Mouse (Mus musculus) cortical plate, adult 2 months (tissue): ENCODE results near the gene Zfp652.

ENCODE experiments used
- CTCF ChIP-seq: fragments of 200-500 bp; IDR thresholded peaks from 2 replicates; pipeline ENCODE4 v1.5.1; 2011; ENCODE audit warnings: mild to moderate bottlenecking, control low read depth, low read length; ENCODE audit not compliant: insufficient read depth; ENCODE audit errors: extremely low read depth
- POLR2A ChIP-seq: fragments of 200-500 bp; IDR thresholded peaks from 2 replicates; pipeline ENCODE4 v1.6.1; 2011; ENCODE audit warnings: mild to moderate bottlenecking, low read length, control low read depth; ENCODE audit not compliant: insufficient read depth; ENCODE audit errors: extremely low read depth

- TF ChIP-seq POLR2A (no peak), CTCF (no peak)
These were observed 118.8 kb downstream of the Zfp652 start for GRCm38 (mm10) chr11:95831276-95831619.
